Mouse (Mus musculus) heart, embryonic 14.5 days (tissue): ENCODE data around the gene Slc38a7. TPM values are rescaled to one million over a fixed set of nuclear protein-coding genes. Genes with fewer than 3 reads are reported as not detected.
"Not testable (repeated sequence)": the region's sequence is repeated elsewhere in the genome, so short reads cannot be mapped to it uniquely, and the experiment has no call there.

Experiments
- ATAC-seq: fragments of 200-750 bp; cut with Nextera tagmentation; 2 replicates; pipeline ENCODE4 v1.8.0; 2017; ENCODE audit warnings: low read depth, moderate TSS enrichment; ENCODE audit not compliant: insufficient number of reproducible peaks, insufficient read depth, low FRiP score
- H3K27ac ChIP-seq, 2 experiments: fragments of 200-500 bp in 1 of 2; fragments of 300-500 bp in 1 of 2; sonication (generic) in 1 of 2; replicated peaks in 1 of 2; 2 replicates each; pipeline ENCODE4 v1.5.1; 2012 to 2014; ENCODE audit warnings: low read depth in 2 of 2, low read length in 2 of 2, control low read depth in 1 of 2, mild to moderate bottlenecking in 1 of 2, mixed read lengths in 1 of 2; ENCODE audit not compliant: control insufficient read depth in 1 of 2, insufficient read depth in 1 of 2
- H3K27me3 ChIP-seq: fragments of 300-500 bp; sonication (generic); 2 replicates; pipeline ENCODE4 v1.6.1; 2014; ENCODE audit warnings: mild to moderate bottlenecking, low read length, control low read depth; ENCODE audit not compliant: control insufficient read depth, insufficient read depth
- H3K36me3 ChIP-seq: fragments of 300-500 bp; sonication (generic); 2 replicates; pipeline ENCODE4 v1.6.1; 2014; ENCODE audit warnings: mild to moderate bottlenecking, control low read depth, low read length, mixed read lengths; ENCODE audit not compliant: control insufficient read depth, insufficient read depth
- H3K4me1 ChIP-seq, 2 experiments: fragments of 200-500 bp in 1 of 2; fragments of 300-500 bp in 1 of 2; sonication (generic) in 1 of 2; 2 replicates each; pipeline ENCODE4 v1.6.1; 2012 to 2014; ENCODE audit warnings: low read length in 2 of 2, control low read depth in 1 of 2, mixed read lengths in 1 of 2; ENCODE audit not compliant: control insufficient read depth in 2 of 2, insufficient read depth in 2 of 2
- H3K4me2 ChIP-seq: fragments of 300-500 bp; sonication (generic); 2 replicates; pipeline ENCODE4 v1.6.1; 2014; ENCODE audit warnings: mild to moderate bottlenecking, low read length
- H3K4me3 ChIP-seq, 2 experiments: fragments of 200-500 bp in 1 of 2; fragments of 300-500 bp in 1 of 2; sonication (generic) in 1 of 2; 2 replicates each; pipeline ENCODE4 v1.5.1; 2012 to 2014; ENCODE audit warnings: low read length in 2 of 2, mild to moderate bottlenecking in 2 of 2, control low read depth in 1 of 2, low read depth in 1 of 2, moderate library complexity in 1 of 2; ENCODE audit not compliant: control insufficient read depth in 1 of 2, insufficient read depth in 1 of 2
- H3K9ac ChIP-seq: fragments of 300-500 bp; sonication (generic); 2 replicates; pipeline ENCODE4 v1.6.1; 2014; ENCODE audit warnings: mild to moderate bottlenecking, low read length
- H3K9me3 ChIP-seq: fragments of 300-500 bp; sonication (generic); 2 replicates; pipeline ENCODE4 v1.6.1; 2016; ENCODE audit warnings: low read length, control low read depth; ENCODE audit not compliant: control insufficient read depth
- WGBS: fragments of 180-500 bp; shearing (Covaris S2); extraction: QIAGEN DNeasy Blood & Tissue Kit; methylation state at CpG from one replicate; pipeline ENCODE4 v1.1.7; 2014; 5-methylcytosine and 5-hydroxymethylcytosine counted together
- polyA plus RNA-seq: library from polyadenylated mRNA; unstranded; fragments of >200 nt; fragmentation: Nextera tagmentation; extraction: Ambion mirVana; gene quantifications from 2 replicates; pipeline ENCODE4 v1.2.1, GENCODE M21; 2014

The Slc38a7 gene
- polyA plus RNA-seq, 1 experiment from 2014 or later = 12.1 TPM

DNA sequence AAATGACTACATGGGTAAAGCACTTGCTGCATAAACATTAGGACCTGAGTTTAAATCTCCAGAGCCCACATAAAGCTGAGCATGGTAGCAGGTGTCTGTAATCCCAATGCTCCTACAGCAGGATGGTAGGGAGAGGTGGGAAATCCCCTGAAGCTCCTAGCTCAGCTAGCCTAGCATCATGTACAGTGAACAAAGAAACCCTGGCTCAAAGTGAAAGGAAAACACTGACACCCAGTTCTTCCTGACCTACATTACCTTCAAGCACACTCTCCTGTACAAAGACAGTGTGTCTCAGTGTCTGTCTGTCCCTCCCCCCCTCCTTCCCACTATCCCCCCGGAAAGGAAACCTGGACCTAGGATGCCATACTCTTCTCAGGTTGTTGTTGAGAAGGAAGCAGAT is 53.4 kb downstream of the Slc38a7 start:
- Histone ChIP-seq H3K27ac (no peak overlapping the region), H3K9me3 (no peaks in the 10 kb centered on the region), H3K36me3 (peaks cover 60% of the 10 kb centered on the region), H3K9ac (no peak overlapping the region), H3K4me3 (no peak overlapping the region), H3K4me1 (peaks cover 6 to 42% of the 10 kb centered on the region in 2 experiments; a peak in 3 of 4 replicates), H3K27me3 (no peaks in the 10 kb centered on the region), H3K4me2 (no peak overlapping the region)
- ATAC-seq = no peak
- 70% methylated on average over 1 of the region's 1 CpGs for WGBS

- Histone ChIP-seq H3K4me2 (no peak overlapping the region), H3K36me3 (peaks cover 54% of the 10 kb centered on the region), H3K27me3 (no peaks in the 10 kb centered on the region), H3K27ac (no peak overlapping the region), H3K4me1 (peaks cover 6 to 36% of the 10 kb centered on the region in 2 experiments; a peak in 3 of 4 replicates), H3K9me3 (no peaks in the 10 kb centered on the region), H3K4me3 (no peak overlapping the region), H3K9ac (no peak overlapping the region)
- WGBS = 88% methylated on average over 6 of the region's 6 CpGs
- no peak for ATAC-seq
These were observed 54.2 kb downstream of the Slc38a7 start for GRCm38 (mm10) chr8:95799117-95799516.

GRCm38 (mm10) chr8:95795333-95796061 is 57.8 kb downstream of the Slc38a7 start:
- not testable (repeated sequence) for H3K9ac ChIP-seq, H3K4me2 ChIP-seq, H3K27me3 ChIP-seq, H3K27ac ChIP-seq, H3K9me3 ChIP-seq, H3K4me3 ChIP-seq, ATAC-seq
- Histone ChIP-seq H3K4me1 (peaks cover 2 to 17% of the 10 kb centered on the region in 2 experiments; a peak in 3 of 4 replicates), H3K36me3 (peaks cover 45% of the 10 kb centered on the region)
- 87% methylated on average over 5 of the region's 5 CpGs for WGBS

Other genes with a start within 250 kb of the Slc38a7 start
- 13.8 and 13.9 TPM in 2 replicates for gene Gins3, start 220.1 kb downstream of the Slc38a7 start, polyA plus RNA-seq
- 309 and 325 TPM in 2 replicates for gene Ndrg4, start 176.6 kb downstream of the Slc38a7 start, polyA plus RNA-seq
- gene Setd6, start 137.7 kb downstream of the Slc38a7 start, polyA plus RNA-seq = 16.1 and 17.7 TPM in 2 replicates
- gene Cnot1, start 46.1 kb downstream of the Slc38a7 start, polyA plus RNA-seq = 83.1 and 92.4 TPM in 2 replicates
- gene Sap18b, start 28.2 kb downstream of the Slc38a7 start, polyA plus RNA-seq = 265 and 287 TPM in 2 replicates
- gene Got2, start 35.0 kb upstream of the Slc38a7 start, polyA plus RNA-seq = 131 and 160 TPM in 2 replicates